23 mouse cellular contexts compared by ENCODE assay signal in the genomic region with DNA sequence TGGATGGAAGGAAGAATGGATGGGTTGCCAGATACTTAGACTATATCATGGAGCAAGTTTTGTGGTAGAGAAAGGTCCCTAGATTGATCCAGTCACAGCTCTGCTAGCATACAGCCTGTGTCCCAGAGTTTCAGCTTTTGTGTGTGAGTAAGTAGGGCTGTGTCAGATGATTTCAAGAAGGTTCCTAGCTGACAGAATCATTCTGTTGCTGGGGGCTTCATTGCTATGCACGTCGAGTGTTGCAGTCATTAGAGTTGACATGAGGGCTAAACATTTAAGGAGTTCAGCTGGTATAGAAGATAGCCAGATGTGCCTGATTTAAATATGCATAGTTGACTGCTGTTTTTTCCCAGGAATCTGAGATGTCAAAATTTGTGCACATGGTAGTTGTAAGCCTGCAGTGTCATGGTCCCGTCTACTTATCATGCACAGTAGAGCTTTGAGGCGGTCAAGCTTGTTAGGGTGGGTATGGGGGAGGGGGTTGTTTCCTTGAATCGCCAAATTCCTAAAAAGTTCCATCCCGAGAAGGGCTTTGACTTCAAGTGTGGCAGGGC. TPM values are rescaled to one million over a fixed set of nuclear protein-coding genes. Genes with fewer than 3 reads are reported as not detected.
A peak's percentile ranks its signal among the peaks of the same experiment; 100 is the strongest.
DNase-seq lines count a peak whose midpoint lies in the region; ATAC-seq and TF ChIP-seq lines count a peak whose summit lies in the region.
"Had no signal": no experiment of that assay in that cellular context is flagged by ENCODE, and none has a peak within 500 bp of the region (broad histone marks: within the 10 kb centered on the region; RNA-seq: fewer than 3 reads in every experiment).

No protein-coding gene starts in this region.

- 74% methylated on average over 6 of the region's 6 CpGs for WGBS in forebrain, embryonic 13.5 days
- WGBS in forebrain, postnatal 0 days: 76% methylated on average over 6 of the region's 6 CpGs
- WGBS in lung, embryonic 16.5 days: 51% methylated on average over 6 of the region's 6 CpGs
- WGBS in stomach, embryonic 16.5 days: 52% methylated on average over 6 of the region's 6 CpGs

- H3K36me3 ChIP-seq in forebrain, embryonic 13.5 days (ENCODE audit: poor library complexity, severe bottlenecking): no peaks in the 10 kb centered on the region
- H3K36me3 ChIP-seq in forebrain, postnatal 0 days (ENCODE audit: insufficient read depth): no peaks in the 10 kb centered on the region
- H3K36me3 ChIP-seq in lung, embryonic 16.5 days (ENCODE audit: control insufficient read depth, insufficient read depth, low read length): no peaks in the 10 kb centered on the region
- no peaks in the 10 kb centered on the region for H3K36me3 ChIP-seq in stomach, embryonic 16.5 days (ENCODE audit: control insufficient read depth, insufficient read depth, low read length)
- H3K36me3 ChIP-seq: embryonic facial prominence, embryonic 10.5 days; hindbrain, embryonic 15.5 days had no signal

- no peak overlapping the region for H3K4me2 ChIP-seq in forebrain, embryonic 13.5 days
- no peak overlapping the region for H3K4me2 ChIP-seq in forebrain, postnatal 0 days (ENCODE audit: low read depth)
- H3K4me2 ChIP-seq in lung, embryonic 16.5 days (ENCODE audit: low read depth, low read length): no peak overlapping the region
- H3K4me2 ChIP-seq in stomach, embryonic 16.5 days (ENCODE audit: low read depth, low read length): no peak overlapping the region
- H3K4me2 ChIP-seq: heart, embryonic 11.5 days; hindbrain, embryonic 15.5 days had no signal

- peaks cover 7% of the 10 kb centered on the region; the same call in 1 of the 2 replicates for H3K27me3 ChIP-seq in forebrain, embryonic 13.5 days
- no peaks in the 10 kb centered on the region for H3K27me3 ChIP-seq in forebrain, postnatal 0 days (ENCODE audit: insufficient read depth, low read length)
- no peaks in the 10 kb centered on the region for H3K27me3 ChIP-seq in lung, embryonic 16.5 days (ENCODE audit: control insufficient read depth, insufficient read depth, low read depth, low read length)
- H3K27me3 ChIP-seq in stomach, embryonic 16.5 days (ENCODE audit: control insufficient read depth, insufficient read depth, low read length): no peaks in the 10 kb centered on the region

- ATAC-seq in forebrain, embryonic 13.5 days: 0 out of 2 replicates have a peak, but pooled peaks have one; percentile 45
- no peak for ATAC-seq in forebrain, postnatal 0 days
- peak; percentile 62 for ATAC-seq in lung, embryonic 16.5 days (ENCODE audit: low read depth)
- ATAC-seq in stomach, embryonic 16.5 days (ENCODE audit: insufficient read depth, low FRiP score): 0 out of 2 replicates have a peak, but pooled peaks have one; percentile 29

- DNase-seq in forebrain, postnatal 0 days: no peak
- no peak for DNase-seq in lung, postnatal 25 days (ENCODE audit: low spot score)
- peak; percentile 37 for DNase-seq in brain, embryonic 14.5 days (ENCODE audit: low read depth)
- DNase-seq in adipocyte (ENCODE audit: low spot score): no peak
- DNase-seq: adrenal gland, postnatal 14 days; cerebellum, adult 2 months; gastrocnemius, postnatal 14 days had no signal

- peaks cover 12% of the 10 kb centered on the region for H3K4me1 ChIP-seq in forebrain, embryonic 13.5 days
- H3K4me1 ChIP-seq in forebrain, postnatal 0 days (ENCODE audit: insufficient read depth): no peaks in the 10 kb centered on the region
- no peaks in the 10 kb centered on the region; the same call in 1 of the 2 replicates for H3K4me1 ChIP-seq in lung, embryonic 16.5 days (replicated peaks; ENCODE audit: control insufficient read depth, insufficient read depth, low read length)
- H3K4me1 ChIP-seq in stomach, embryonic 16.5 days (ENCODE audit: control insufficient read depth, insufficient read depth, low read length): no peaks in the 10 kb centered on the region
- H3K4me1 ChIP-seq: embryonic facial prominence, embryonic 10.5 days; hindbrain, embryonic 15.5 days had no signal

- no peak for TF ChIP-seq CTCF in forebrain, postnatal 0 days (IDR thresholded peaks at IDR 0.05; ENCODE audit: low read depth)
- TF ChIP-seq CTCF in brain, embryonic 14.5 days (IDR thresholded peaks at IDR 0.05; ENCODE audit: borderline replicate concordance, extremely low read depth, insufficient read depth, insufficient read length): no peak

- H3K9me3 ChIP-seq in forebrain, embryonic 13.5 days (replicated peaks): no peaks in the 10 kb centered on the region
- H3K9me3 ChIP-seq in forebrain, postnatal 0 days (ENCODE audit: low read length): no peaks in the 10 kb centered on the region
- no peaks in the 10 kb centered on the region for H3K9me3 ChIP-seq in lung, embryonic 16.5 days (ENCODE audit: control insufficient read depth, low read length)
- no peaks in the 10 kb centered on the region for H3K9me3 ChIP-seq in stomach, embryonic 16.5 days (replicated peaks; ENCODE audit: control insufficient read depth, low read length)
- H3K9me3 ChIP-seq: embryonic facial prominence, embryonic 10.5 days; hindbrain, embryonic 15.5 days had no signal

- TF ChIP-seq POLR2A in brain, embryonic 14.5 days (IDR thresholded peaks at IDR 0.05; ENCODE audit: borderline replicate concordance, extremely low read depth, insufficient read depth, insufficient read length, poor library complexity, severe bottlenecking): no peak

- H3K27ac ChIP-seq in forebrain, embryonic 13.5 days: no peak overlapping the region
- no peak overlapping the region for H3K27ac ChIP-seq in forebrain, postnatal 0 days (ENCODE audit: low read depth, low read length)
- no peak overlapping the region for H3K27ac ChIP-seq in lung, embryonic 16.5 days (ENCODE audit: low read length)
- H3K27ac ChIP-seq in stomach, embryonic 16.5 days (ENCODE audit: low read length): no peak overlapping the region
- H3K27ac ChIP-seq: embryonic facial prominence, embryonic 10.5 days; heart, adult 2 months; hindbrain, embryonic 15.5 days had no signal

- H3K4me3 ChIP-seq in forebrain, embryonic 13.5 days: no peak overlapping the region
- H3K4me3 ChIP-seq in forebrain, postnatal 0 days (ENCODE audit: low read depth, low read length): no peak overlapping the region
- H3K4me3 ChIP-seq in lung, embryonic 16.5 days (ENCODE audit: low read length): no peak overlapping the region
- no peak overlapping the region for H3K4me3 ChIP-seq in stomach, embryonic 16.5 days (replicated peaks; ENCODE audit: low read length)
- H3K4me3 ChIP-seq: embryonic facial prominence, embryonic 10.5 days; heart, adult 2 months; hindbrain, embryonic 15.5 days had no signal

- no peak overlapping the region for H3K9ac ChIP-seq in forebrain, embryonic 13.5 days
- no peak overlapping the region for H3K9ac ChIP-seq in forebrain, postnatal 0 days
- no peak overlapping the region for H3K9ac ChIP-seq in lung, embryonic 16.5 days (ENCODE audit: low read length)
- H3K9ac ChIP-seq in stomach, embryonic 16.5 days (ENCODE audit: low read length): no peak overlapping the region
- H3K9ac ChIP-seq: hindbrain, embryonic 15.5 days had no signal

RNA-seq across cellular contexts. Expression of gene A230072I06Rik, which starts 18.1 kb away (rescaled TPM):
- polyA plus RNA-seq in forebrain, embryonic 13.5 days (2015; fragmentation: Nextera tagmentation; extraction: Ambion mirVana): 0.21 and 0.28 TPM in 2 replicates
- total RNA-seq in forebrain, postnatal 0 days (2014; rRNA removed): 0.15 and 0.48 TPM in 2 replicates
- polyA plus RNA-seq in forebrain, postnatal 0 days (2015; fragmentation: Nextera tagmentation; extraction: Ambion mirVana): not detected in 2 replicates
- polyA plus RNA-seq in lung, embryonic 16.5 days (2015; fragmentation: Nextera tagmentation; extraction: Ambion mirVana): not detected in 2 replicates
- polyA plus RNA-seq in brain, embryonic 14.5 days (2012; rRNA removed): 0.11 and 0.29 TPM in 2 replicates
- polyA plus RNA-seq in stomach, embryonic 16.5 days (2015; fragmentation: Nextera tagmentation; extraction: Ambion mirVana): 0.09 TPM in 1 of 2 replicates, not detected in the other
- total RNA-seq: adrenal gland, adult 18-20 months; adrenal gland, postnatal 14 days; gastrocnemius, adult 18-20 months; gastrocnemius, postnatal 14 days; heart, adult 2 months; heart, postnatal 36 days; MEL had no signal
- polyA plus RNA-seq: C2C12; cerebellum, adult 2 months; embryonic facial prominence, embryonic 10.5 days; embryonic facial prominence, embryonic 14.5 days; gonadal fat pad, adult 2 months; heart, adult 2 months; heart, embryonic 11.5 days; heart, embryonic 16.5 days; hindbrain, embryonic 11.5 days had no signal
